ENCODE assay signal across 1 mouse cellular context in genomic region chr19:12797071-12797470, GRCm38 (mm10).
TF ChIP-seq lines count a peak whose summit lies in the region.

No protein-coding gene starts in this region.

TF ChIP-seq in MEL, 35 proteins besides CTCF, POLR2A, EP300 and RAD21:
- no peak for TF ChIP-seq GABPA (IDR thresholded peaks at IDR 0.05; ENCODE audit: low read depth, low read length)
- no peak for TF ChIP-seq ZKSCAN1 (IDR thresholded peaks at IDR 0.05; ENCODE audit: low read depth, low read length)
- 0 out of 2 replicates have a peak, but pooled peaks have one; percentile 16 for TF ChIP-seq HCFC1 (IDR thresholded peaks at IDR 0.05; ENCODE audit: low read depth, low read length)
- no peak for TF ChIP-seq ELF1 (IDR thresholded peaks at IDR 0.05; ENCODE audit: low read depth, low read length)
- no peak for TF ChIP-seq JUND (IDR thresholded peaks at IDR 0.05; ENCODE audit: low read depth, low read length)
- TF ChIP-seq TCF12 (IDR thresholded peaks at IDR 0.05; ENCODE audit: low read depth, low read length): no peak
- TF ChIP-seq ZMIZ1 (IDR thresholded peaks at IDR 0.05; ENCODE audit: low read depth, low read length): no peak
- no peak for TF ChIP-seq TBP (IDR thresholded peaks at IDR 0.05; ENCODE audit: low read depth, low read length)
- TF ChIP-seq MXI1 (IDR thresholded peaks at IDR 0.05; ENCODE audit: low read depth, low read length): peak; percentile 18; the same call in 1 of the 2 replicates
- TF ChIP-seq MYB (IDR thresholded peaks at IDR 0.05; ENCODE audit: low read depth, low read length): no peak
- peak; percentile 12; the same call in 1 of the 2 replicates for TF ChIP-seq ZC3H11A (IDR thresholded peaks at IDR 0.05; ENCODE audit: low read depth, low read length)
- TF ChIP-seq POLR2AphosphoS5 (IDR thresholded peaks at IDR 0.05; ENCODE audit: borderline replicate concordance, low read depth, low read length): no peak
- no peak for TF ChIP-seq UBTF (IDR thresholded peaks at IDR 0.05; ENCODE audit: borderline replicate concordance, insufficient read depth, low read depth, low read length)
- no peak for TF ChIP-seq USF2 (IDR thresholded peaks at IDR 0.05; ENCODE audit: borderline replicate concordance in 1 of 2, insufficient read depth in 1 of 2, low read depth in 1 of 2, low read length in 2 of 2)
- peak; percentile 43 for TF ChIP-seq SMC3 (IDR thresholded peaks at IDR 0.05; ENCODE audit: low read depth, low read length)
- TF ChIP-seq BHLHE40 (IDR thresholded peaks at IDR 0.05; ENCODE audit: borderline replicate concordance, low read depth, low read length): peak; percentile 49; the same call in 1 of the 2 replicates
- TF ChIP-seq CHD1 (IDR thresholded peaks at IDR 0.05; ENCODE audit: low read depth, low read length): no peak
- TF ChIP-seq ZNF384 (IDR thresholded peaks at IDR 0.05; ENCODE audit: low read depth, low read length): peak; percentile 47
- TF ChIP-seq GATA1 (IDR thresholded peaks at IDR 0.05; ENCODE audit: low read depth, low read length): 0 out of 2 replicates have a peak, but pooled peaks have one; percentile 5
- TF ChIP-seq MEF2A (IDR thresholded peaks at IDR 0.05; ENCODE audit: extremely low read depth, insufficient replicate concordance, low read depth, low read length, poor library complexity, severe bottlenecking): no peak
- TF ChIP-seq MAX (IDR thresholded peaks at IDR 0.05; ENCODE audit: low read length): no peak
